Mouse (Mus musculus): ENCODE results near the gene Ermp1. TPM values are rescaled to one million over a fixed set of nuclear protein-coding genes. Genes with fewer than 3 reads are reported as not detected.

The Ermp1 gene
- polyA plus RNA-seq, 1 experiment from 2014 or later, result 17.6 TPM

GRCm38 (mm10) chr19:29566512-29566911 is 81.7 kb downstream of the Ermp1 start:
- no peaks in the 10 kb centered on the region for H3K4me1 ChIP-seq
- H3K27me3 ChIP-seq, result no peaks in the 10 kb centered on the region
- H3K9me3 ChIP-seq (replicated peaks), result no peaks in the 10 kb centered on the region
- H3K4me3 ChIP-seq, result no peak overlapping the region
- no peak overlapping the region for H3K9ac ChIP-seq
- peaks cover 9% of the 10 kb centered on the region for H3K36me3 ChIP-seq
- WGBS, result 86% methylated on average over 1 of the region's 1 CpGs
- H3K4me2 ChIP-seq (replicated peaks), result no peak overlapping the region
- no peak overlapping the region for H3K27ac ChIP-seq
- no peak for ATAC-seq (ENCODE audit: low FRiP score)

- ATAC-seq (ENCODE audit: low FRiP score), result no peak
- H3K36me3 ChIP-seq, result no peaks in the 10 kb centered on the region
- no peaks in the 10 kb centered on the region for H3K4me1 ChIP-seq
- WGBS, result 79% methylated on average over 7 of the region's 7 CpGs
- no peak overlapping the region for H3K27ac ChIP-seq
- no peaks in the 10 kb centered on the region for H3K27me3 ChIP-seq
- no peak overlapping the region for H3K9ac ChIP-seq
- H3K4me3 ChIP-seq, result no peak overlapping the region
- H3K4me2 ChIP-seq (replicated peaks), result no peak overlapping the region
- no peaks in the 10 kb centered on the region for H3K9me3 ChIP-seq (replicated peaks)
Measured at GRCm38 (mm10) chr19:29563258-29563779, 84.9 kb downstream of the Ermp1 start.

- Histone ChIP-seq H3K9me3 (replicated peaks) (no peaks in the 10 kb centered on the region), H3K27me3 (no peaks in the 10 kb centered on the region), H3K27ac (no peak overlapping the region), H3K9ac (no peak overlapping the region), H3K4me2 (replicated peaks) (no peak overlapping the region), H3K4me1 (no peaks in the 10 kb centered on the region), H3K4me3 (no peak overlapping the region), H3K36me3 (no peaks in the 10 kb centered on the region)
- 61% methylated on average over 3 of the region's 3 CpGs for WGBS
- ATAC-seq (ENCODE audit: low FRiP score), result no peak
Measured at GRCm38 (mm10) chr19:29562603-29563002, 85.6 kb downstream of the Ermp1 start.

GRCm38 (mm10) chr19:29562166-29562565 is 86.0 kb downstream of the Ermp1 start:
- Histone ChIP-seq H3K27ac (no peak overlapping the region), H3K4me1 (no peaks in the 10 kb centered on the region), H3K4me3 (no peak overlapping the region), H3K27me3 (no peaks in the 10 kb centered on the region), H3K36me3 (no peaks in the 10 kb centered on the region), H3K9me3 (replicated peaks) (no peaks in the 10 kb centered on the region), H3K9ac (no peak overlapping the region), H3K4me2 (replicated peaks) (no peak overlapping the region)
- no peak for ATAC-seq (ENCODE audit: low FRiP score)
- 77% methylated on average over 4 of the region's 4 CpGs for WGBS

Other genes starting within 250 kb of the Ermp1 start
- gene Pdcd1lg2, start 237.5 kb downstream of the Ermp1 start, polyA plus RNA-seq (2016; fragmentation: Nextera tagmentation; extraction: Ambion mirVana), result not detected in 2 replicates
- 17.5 and 20.1 TPM in 2 replicates for gene Ric1, start 126.1 kb downstream of the Ermp1 start, polyA plus RNA-seq (2016; fragmentation: Nextera tagmentation; extraction: Ambion mirVana)
- not detected in 2 replicates for gene Mlana, start 49.4 kb upstream of the Ermp1 start, polyA plus RNA-seq (2016; fragmentation: Nextera tagmentation; extraction: Ambion mirVana)
- gene 9930021J03Rik, start 157.6 kb upstream of the Ermp1 start, polyA plus RNA-seq (2016; fragmentation: Nextera tagmentation; extraction: Ambion mirVana), result 8.3 and 8.8 TPM in 2 replicates
- 41.8 and 45.9 TPM in 2 replicates for gene Ranbp6, start 164.6 kb upstream of the Ermp1 start, polyA plus RNA-seq (2016; fragmentation: Nextera tagmentation; extraction: Ambion mirVana)